12 mouse cellular contexts compared by ENCODE assay signal in genomic region chr19:57161978-57162727, GRCm38 (mm10).
DNase-seq lines count a peak whose midpoint lies in the region; ATAC-seq and TF ChIP-seq lines count a peak whose summit lies in the region.
"Had no signal": no experiment of that assay in that cellular context is flagged by ENCODE, and none has a peak within 500 bp of the region (broad histone marks: within the 10 kb centered on the region; RNA-seq: fewer than 3 reads in every experiment).

No protein-coding gene starts in this region.

- peaks cover 7% of the 10 kb centered on the region; the same call in 1 of the 2 replicates for H3K4me1 ChIP-seq in forebrain, embryonic 15.5 days
- H3K4me1 ChIP-seq in forebrain, embryonic 13.5 days = no peaks in the 10 kb centered on the region; the same call in 1 of the 2 replicates
- peaks cover 59% of the 10 kb centered on the region for H3K4me1 ChIP-seq in heart, embryonic 13.5 days
- peaks cover 17% of the 10 kb centered on the region for H3K4me1 ChIP-seq in olfactory bulb, adult 2 months (ENCODE audit: control insufficient read depth, insufficient read depth, low read length)
- H3K4me1 ChIP-seq: liver, embryonic 12.5 days had no signal

- no peaks in the 10 kb centered on the region for H3K27me3 ChIP-seq in forebrain, embryonic 15.5 days
- no peaks in the 10 kb centered on the region for H3K27me3 ChIP-seq in forebrain, embryonic 13.5 days
- no peaks in the 10 kb centered on the region for H3K27me3 ChIP-seq in heart, embryonic 13.5 days (replicated peaks)
- H3K27me3 ChIP-seq: hindbrain, embryonic 15.5 days; liver, embryonic 12.5 days had no signal

- H3K4me2 ChIP-seq in forebrain, embryonic 15.5 days (replicated peaks) = no peak overlapping the region
- no peak overlapping the region for H3K4me2 ChIP-seq in forebrain, embryonic 13.5 days
- H3K4me2 ChIP-seq in heart, embryonic 13.5 days = no peak overlapping the region
- H3K4me2 ChIP-seq: hindbrain, embryonic 15.5 days; liver, embryonic 12.5 days had no signal

- no peak for DNase-seq in heart, adult 18-20 months
- peak; percentile 40 for DNase-seq in right cerebral cortex, postnatal 4 days
- no peak for DNase-seq in right cerebral cortex, postnatal 25 days
- no peak for DNase-seq in Muller cell, postnatal 12 days (ENCODE audit: inconsistent ontology term)
- DNase-seq: embryo, embryonic 11 days had no signal

- no peak overlapping the region for H3K4me3 ChIP-seq in forebrain, embryonic 15.5 days
- H3K4me3 ChIP-seq in forebrain, embryonic 13.5 days = no peak overlapping the region
- H3K4me3 ChIP-seq in heart, embryonic 13.5 days = no peak overlapping the region
- no peak overlapping the region for H3K4me3 ChIP-seq in olfactory bulb, adult 2 months (ENCODE audit: insufficient read depth, low read depth, low read length)
- H3K4me3 ChIP-seq: erythroblast, embryonic 14.5 days; hindbrain, embryonic 15.5 days; liver, embryonic 12.5 days had no signal

- 76% methylated on average over 11 of the region's 11 CpGs for WGBS in forebrain, embryonic 15.5 days
- 84% methylated on average over 11 of the region's 11 CpGs for WGBS in forebrain, embryonic 13.5 days
- WGBS in heart, embryonic 13.5 days = 57% methylated on average over 11 of the region's 11 CpGs
- WGBS in olfactory bulb, adult 2 months = 60% methylated on average over 11 of the region's 11 CpGs

- no peaks in the 10 kb centered on the region for H3K36me3 ChIP-seq in forebrain, embryonic 15.5 days
- no peaks in the 10 kb centered on the region for H3K36me3 ChIP-seq in forebrain, embryonic 13.5 days (ENCODE audit: poor library complexity, severe bottlenecking)
- H3K36me3 ChIP-seq in heart, embryonic 13.5 days = no peaks in the 10 kb centered on the region
- H3K36me3 ChIP-seq: hindbrain, embryonic 15.5 days; liver, embryonic 12.5 days had no signal

- no peak for TF ChIP-seq CTCF in olfactory bulb, adult 2 months (IDR thresholded peaks at IDR 0.05; ENCODE audit: insufficient read depth, low read depth, low read length)

- TF ChIP-seq POLR2A in olfactory bulb, adult 2 months (IDR thresholded peaks at IDR 0.05; ENCODE audit: insufficient read depth, low read depth, low read length) = no peak

- peak overlapping the region; percentile 67 for H3K27ac ChIP-seq in forebrain, embryonic 15.5 days (replicated peaks)
- no peak overlapping the region for H3K27ac ChIP-seq in forebrain, embryonic 13.5 days
- peak overlapping the region; percentile 98 for H3K27ac ChIP-seq in heart, embryonic 13.5 days (replicated peaks)
- H3K27ac ChIP-seq in olfactory bulb, adult 2 months (ENCODE audit: insufficient read depth, low read depth, low read length) = 0 out of 2 replicates have a peak overlapping the region, but pooled peaks have one; percentile 6
- H3K27ac ChIP-seq: hindbrain, embryonic 15.5 days; liver, embryonic 12.5 days had no signal

- no peaks in the 10 kb centered on the region for H3K9me3 ChIP-seq in forebrain, embryonic 15.5 days
- H3K9me3 ChIP-seq in forebrain, embryonic 13.5 days (replicated peaks) = no peaks in the 10 kb centered on the region
- H3K9me3 ChIP-seq in heart, embryonic 13.5 days = no peaks in the 10 kb centered on the region
- H3K9me3 ChIP-seq: hindbrain, embryonic 15.5 days; liver, embryonic 12.5 days had no signal

- no peak overlapping the region for H3K9ac ChIP-seq in forebrain, embryonic 15.5 days (replicated peaks)
- no peak overlapping the region for H3K9ac ChIP-seq in forebrain, embryonic 13.5 days
- peak overlapping the region; percentile 75 for H3K9ac ChIP-seq in heart, embryonic 13.5 days
- H3K9ac ChIP-seq: hindbrain, embryonic 15.5 days; liver, embryonic 12.5 days had no signal

- no peak for ATAC-seq in forebrain, embryonic 15.5 days (replicated peaks)
- ATAC-seq in forebrain, embryonic 13.5 days = no peak
- no peak for ATAC-seq in heart, embryonic 13.5 days (ENCODE audit: extremely low read depth, insufficient number of reproducible peaks, low FRiP score, low TSS enrichment)
- ATAC-seq: liver, embryonic 12.5 days had no signal
